In genomic region chr2:74153247-74153850, GRCm38 (mm10) we compare ENCODE assay signal across 10 mouse cellular contexts.
A peak's percentile ranks its signal among the peaks of the same experiment; 100 is the strongest.
DNase-seq lines count a peak whose midpoint lies in the region; ATAC-seq lines count a peak whose summit lies in the region.
"Had no signal": no experiment of that assay in that cellular context is flagged by ENCODE, and none has a peak within 500 bp of the region (broad histone marks: within the 10 kb centered on the region; RNA-seq: fewer than 3 reads in every experiment).

No protein-coding gene starts in this region.

- no peaks in the 10 kb centered on the region for H3K9me3 ChIP-seq in neural tube, embryonic 13.5 days
- H3K9me3 ChIP-seq in neural tube, embryonic 15.5 days (replicated peaks) = no peaks in the 10 kb centered on the region
- H3K9me3 ChIP-seq in forebrain, embryonic 14.5 days (replicated peaks; ENCODE audit: control insufficient read depth, low read length) = no peaks in the 10 kb centered on the region
- H3K9me3 ChIP-seq in midbrain, embryonic 10.5 days (replicated peaks) = no peaks in the 10 kb centered on the region

- H3K27me3 ChIP-seq in neural tube, embryonic 13.5 days = no peaks in the 10 kb centered on the region
- H3K27me3 ChIP-seq in neural tube, embryonic 15.5 days (replicated peaks) = no peaks in the 10 kb centered on the region
- H3K27me3 ChIP-seq in forebrain, embryonic 14.5 days (replicated peaks; ENCODE audit: control insufficient read depth, insufficient read depth, low read length) = no peaks in the 10 kb centered on the region
- no peaks in the 10 kb centered on the region for H3K27me3 ChIP-seq in midbrain, embryonic 10.5 days (ENCODE audit: low read depth, poor library complexity, severe bottlenecking)

- peak overlapping the region; percentile 4; the same call in 1 of the 2 replicates for H3K4me2 ChIP-seq in neural tube, embryonic 13.5 days
- no peak overlapping the region; the same call in 1 of the 2 replicates for H3K4me2 ChIP-seq in neural tube, embryonic 15.5 days
- peak overlapping the region; percentile 33 for H3K4me2 ChIP-seq in forebrain, embryonic 14.5 days (ENCODE audit: low read length)
- H3K4me2 ChIP-seq: lung, embryonic 14.5 days had no signal

- DNase-seq in forebrain, embryonic 14.5 days (ENCODE audit: low spot score) = peak; percentile 37
- DNase-seq in midbrain, embryonic 10.5 days (ENCODE audit: low spot score) = no peak
- peak; percentile 58 for DNase-seq in telencephalon, adult 2 months (ENCODE audit: low read depth, low spot score)
- no peak for DNase-seq in layer of hippocampus, adult 11-12 months (ENCODE audit: low spot score)
- DNase-seq in right cerebral cortex, postnatal 4 days = no peak
- DNase-seq: lung, embryonic 14.5 days; right cerebral cortex, adult 18-20 months had no signal

- WGBS in neural tube, embryonic 13.5 days = 55% methylated on average over 5 of the region's 5 CpGs
- 62% methylated on average over 5 of the region's 5 CpGs for WGBS in neural tube, embryonic 15.5 days
- WGBS in forebrain, embryonic 14.5 days = 14% methylated on average over 5 of the region's 5 CpGs
- 41% methylated on average over 5 of the region's 5 CpGs for WGBS in midbrain, embryonic 10.5 days

- no peak overlapping the region for H3K9ac ChIP-seq in neural tube, embryonic 13.5 days
- H3K9ac ChIP-seq in neural tube, embryonic 15.5 days (replicated peaks) = no peak overlapping the region
- H3K9ac ChIP-seq in forebrain, embryonic 14.5 days (ENCODE audit: low read length) = no peak overlapping the region
- H3K9ac ChIP-seq: lung, embryonic 14.5 days had no signal

- peak; percentile 19; the same call in 1 of the 2 replicates for ATAC-seq in neural tube, embryonic 13.5 days (ENCODE audit: low read depth)
- no peak for ATAC-seq in neural tube, embryonic 15.5 days (ENCODE audit: low FRiP score)
- ATAC-seq in forebrain, embryonic 14.5 days = no peak; the same call in 1 of the 2 replicates

- H3K4me1 ChIP-seq in neural tube, embryonic 13.5 days (replicated peaks) = peaks cover 15% of the 10 kb centered on the region
- H3K4me1 ChIP-seq in neural tube, embryonic 15.5 days = peaks cover 11% of the 10 kb centered on the region; the same call in 1 of the 2 replicates
- H3K4me1 ChIP-seq in forebrain, embryonic 14.5 days (ENCODE audit: control insufficient read depth, insufficient read depth, low read length) = peaks cover 23% of the 10 kb centered on the region
- peaks cover 26% of the 10 kb centered on the region for H3K4me1 ChIP-seq in midbrain, embryonic 10.5 days

- H3K4me3 ChIP-seq in neural tube, embryonic 13.5 days = no peak overlapping the region
- H3K4me3 ChIP-seq in neural tube, embryonic 15.5 days (replicated peaks) = no peak overlapping the region
- no peak overlapping the region for H3K4me3 ChIP-seq in forebrain, embryonic 14.5 days (ENCODE audit: low read depth, low read length)
- H3K4me3 ChIP-seq in midbrain, embryonic 10.5 days = no peak overlapping the region

- no peaks in the 10 kb centered on the region for H3K36me3 ChIP-seq in neural tube, embryonic 13.5 days
- H3K36me3 ChIP-seq in neural tube, embryonic 15.5 days = no peaks in the 10 kb centered on the region
- no peaks in the 10 kb centered on the region for H3K36me3 ChIP-seq in forebrain, embryonic 14.5 days (ENCODE audit: control insufficient read depth, insufficient read depth, low read length)
- no peaks in the 10 kb centered on the region for H3K36me3 ChIP-seq in midbrain, embryonic 10.5 days

- no peak overlapping the region for H3K27ac ChIP-seq in neural tube, embryonic 13.5 days (replicated peaks)
- no peak overlapping the region for H3K27ac ChIP-seq in neural tube, embryonic 15.5 days (replicated peaks)
- H3K27ac ChIP-seq in forebrain, embryonic 14.5 days (ENCODE audit: low read depth, low read length) = peak overlapping the region; percentile 55; the same call in 1 of the 2 replicates
- peak overlapping the region; percentile 69 for H3K27ac ChIP-seq in midbrain, embryonic 10.5 days (replicated peaks)
- H3K27ac ChIP-seq: kidney, postnatal 0 days had no signal

Comparison
In these comparisons a context has a peak if more than half of its experiments do, and no peak if none do; other contexts are left out.
1. H3K27ac ChIP-seq: peak in forebrain, embryonic 14.5 days (single experiment) and midbrain, embryonic 10.5 days (single experiment); none in neural tube, embryonic 13.5 days (single experiment) and neural tube, embryonic 15.5 days (single experiment).
2. DNase-seq: peak in forebrain, embryonic 14.5 days (single experiment) and telencephalon, adult 2 months (single experiment); none in midbrain, embryonic 10.5 days (single experiment), layer of hippocampus, adult 11-12 months (single experiment) and right cerebral cortex, postnatal 4 days (single experiment).